Mouse (Mus musculus) hindbrain, postnatal 0 days (tissue): ENCODE measurements around the gene Haus5. TPM values are rescaled to one million over a fixed set of nuclear protein-coding genes. Genes with fewer than 3 reads are reported as not detected.

ENCODE experiments used
- ATAC-seq: fragments of 200-750 bp; cut with Nextera tagmentation; 2 replicates; pipeline ENCODE4 v1.8.0; 2017; ENCODE audit warnings: mild to moderate bottlenecking, moderate TSS enrichment, moderate library complexity
- DNase-seq: peaks from one replicate; pipeline ENCODE4 v3.0.0-alpha.2; 2015; ENCODE audit warnings: low spot score
- H3K27ac ChIP-seq: fragments of 300-500 bp; sonication (generic); 2 replicates; pipeline ENCODE4 v1.5.1; 2014; ENCODE audit warnings: mild to moderate bottlenecking
- H3K27me3 ChIP-seq: fragments of 300-500 bp; sonication (generic); 2 replicates; pipeline ENCODE4 v1.6.1; 2014; ENCODE audit warnings: low read length, mixed read lengths; ENCODE audit not compliant: insufficient read depth
- H3K36me3 ChIP-seq: fragments of 300-500 bp; sonication (generic); 2 replicates; pipeline ENCODE4 v1.6.1; 2014; ENCODE audit warnings: low read length, mixed read lengths; ENCODE audit not compliant: insufficient read depth
- H3K4me1 ChIP-seq: fragments of 300-500 bp; sonication (generic); 2 replicates; pipeline ENCODE4 v1.6.1; 2014; ENCODE audit warnings: antibody characterized with exemption, low read length, mixed read lengths; ENCODE audit not compliant: insufficient read depth
- H3K4me2 ChIP-seq: fragments of 300-500 bp; sonication (generic); 2 replicates; pipeline ENCODE4 v1.6.1; 2014; ENCODE audit warnings: low read depth, mild to moderate bottlenecking, low read length, moderate library complexity, mixed read lengths
- H3K4me3 ChIP-seq: fragments of 300-500 bp; sonication (generic); 2 replicates; pipeline ENCODE4 v1.5.1; 2014; ENCODE audit warnings: low read length
- H3K9ac ChIP-seq: fragments of 300-500 bp; sonication (generic); replicated peaks from 2 replicates; pipeline ENCODE4 v1.6.1; 2014; ENCODE audit warnings: mild to moderate bottlenecking, low read length, moderate library complexity, mixed read lengths
- H3K9me3 ChIP-seq: fragments of 300-500 bp; sonication (generic); 2 replicates; pipeline ENCODE4 v1.6.1; 2016; ENCODE audit warnings: low read length, mixed read lengths
- CTCF ChIP-seq: IDR thresholded peaks from 2 replicates; pipeline ENCODE4 v1.5.1; 2016; ENCODE audit warnings: antibody characterized with exemption, control low read depth, low read depth
- WGBS: fragments of 180-500 bp; shearing (Covaris S2); extraction: QIAGEN DNeasy Blood & Tissue Kit; methylation state at CpG from one replicate; pipeline ENCODE4 v1.1.7; 2014; 5-methylcytosine and 5-hydroxymethylcytosine counted together
- polyA plus RNA-seq: library from polyadenylated mRNA; unstranded; fragments of >200 nt; fragmentation: Nextera tagmentation; extraction: Ambion mirVana; gene quantifications from 2 replicates; pipeline ENCODE4 v1.2.1, GENCODE M21; 2015
- total RNA-seq: library from RNA; depleted of rRNA; stranded (reverse); fragments of >200 nt; gene quantifications from 2 replicates; pipeline ENCODE4 v1.2.3, GENCODE M21; 2014; rRNA removed

Haus5 gene
- total RNA-seq (22.2 and 24.1 TPM in 2 replicates), polyA plus RNA-seq (19.9 and 25.8 TPM in 2 replicates)

DNA sequence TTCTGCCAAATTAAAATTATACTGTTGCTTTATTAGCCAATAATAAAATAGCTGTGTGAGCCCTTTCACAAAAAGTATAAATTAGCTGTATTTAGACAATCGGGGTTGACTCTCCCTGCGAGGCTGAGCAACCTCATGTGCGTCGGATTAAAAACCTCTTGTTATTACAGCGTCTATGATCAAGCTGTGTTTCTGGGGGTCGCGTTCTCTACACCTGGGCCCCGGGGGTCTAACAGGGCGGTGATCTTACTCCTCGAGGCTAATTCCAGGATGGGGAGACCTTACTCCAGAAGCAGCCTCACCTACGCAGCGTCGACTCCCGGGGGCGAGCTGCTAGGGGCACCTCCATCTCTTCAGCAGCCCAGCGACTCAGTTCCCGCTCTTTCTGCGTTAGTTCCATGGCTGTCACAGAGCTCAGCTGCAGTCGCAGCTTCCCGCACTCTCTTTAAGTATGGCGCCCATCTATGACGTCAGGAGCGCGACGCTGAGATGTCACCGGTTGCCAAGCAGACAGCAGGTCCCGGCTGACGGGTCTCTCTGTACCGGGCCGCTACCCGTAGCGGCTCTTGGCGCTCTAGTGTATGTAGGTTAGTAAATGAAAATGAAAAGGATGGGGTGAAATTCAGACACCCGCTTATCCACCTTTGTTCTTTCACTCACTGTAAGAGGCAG lies at the start of gene Haus5:
Gene Haus5, minus strand, starts transcription at position 466 of the 672 bp plus-strand sequence.
- Histone ChIP-seq H3K4me1 (no peaks in the 10 kb centered on the region), H3K36me3 (no peaks in the 10 kb centered on the region), H3K4me2 (peak within 1 kb of the TSS; percentile 91), H3K4me3 (peak within 1 kb of the TSS; percentile 62), H3K9me3 (no peaks in the 10 kb centered on the region), H3K27ac (peak within 1 kb of the TSS; percentile 85), H3K27me3 (no peaks in the 10 kb centered on the region; the same call in 1 of the 2 replicates), H3K9ac (peak within 1 kb of the TSS; percentile 68)
- TF ChIP-seq CTCF: no peak
- DNase-seq (peak; percentile 97), ATAC-seq (peak; percentile 96)
- under 1% methylated on average over 34 of the region's 34 CpGs for WGBS

DNA sequence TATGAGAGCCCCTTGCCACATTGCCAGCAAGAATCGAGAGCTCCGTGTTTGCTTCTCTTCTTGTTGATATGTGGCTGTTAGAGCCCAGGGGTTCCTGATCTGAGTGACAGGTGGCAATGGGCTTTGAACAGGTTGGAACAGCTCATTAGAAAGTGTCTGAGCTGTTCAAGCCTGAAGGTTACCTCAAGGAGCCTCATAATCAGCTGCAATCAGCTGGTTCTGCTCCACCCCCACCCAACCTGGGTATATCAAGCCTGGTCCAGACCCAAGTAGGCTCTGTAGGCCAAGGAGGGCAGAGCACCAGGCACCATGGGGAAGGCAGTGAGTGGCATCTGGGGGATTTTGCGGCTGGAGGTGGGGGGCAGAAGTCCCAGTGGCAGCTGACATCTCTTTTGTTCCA lies 47.1 kb upstream of the Haus5 start, which contains the start of gene Atp4a:
Gene Atp4a, plus strand, starts transcription at position 268 of the 400 bp plus-strand sequence.
- ATAC-seq (no peak), DNase-seq (no peak)
- WGBS: 86% methylated on average over 3 of the region's 3 CpGs
- Histone ChIP-seq H3K4me2 (no peak within 1 kb of the TSS), H3K27ac (no peak within 1 kb of the TSS), H3K9ac (no peak within 1 kb of the TSS), H3K4me3 (no peak within 1 kb of the TSS), H3K27me3 (no peaks in the 10 kb centered on the region), H3K4me1 (0 out of 2 replicates have a peak, but pooled peaks cover 2% of the 10 kb centered on the region), H3K36me3 (no peaks in the 10 kb centered on the region), H3K9me3 (no peaks in the 10 kb centered on the region)
- TF ChIP-seq CTCF: no peak

DNA sequence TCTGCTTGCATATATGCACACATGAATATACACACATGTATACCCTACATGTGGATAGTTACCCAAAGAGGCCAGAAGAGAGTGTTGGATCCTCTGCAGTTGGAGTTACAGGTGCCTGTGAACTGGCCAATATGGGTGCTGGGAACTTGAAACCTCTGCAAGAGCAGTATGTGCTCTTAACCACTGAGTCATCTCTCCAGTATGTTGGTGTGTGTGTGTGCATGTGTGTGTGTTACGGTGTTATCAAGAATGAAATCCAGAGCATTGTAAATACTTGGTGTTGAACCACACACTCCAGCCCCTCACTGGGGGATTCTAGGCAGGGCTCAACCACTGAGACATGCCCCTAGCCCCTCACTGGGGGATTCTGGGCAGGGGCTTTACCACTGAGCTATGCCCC lies 42.6 kb upstream of the Haus5 start:
- no peak overlapping the region for H3K27ac ChIP-seq
- H3K36me3 ChIP-seq: no peaks in the 10 kb centered on the region
- H3K4me2 ChIP-seq: no peak overlapping the region
- H3K9me3 ChIP-seq: no peaks in the 10 kb centered on the region
- H3K27me3 ChIP-seq: no peaks in the 10 kb centered on the region
- no peaks in the 10 kb centered on the region for H3K4me1 ChIP-seq
- WGBS: 80% methylated on average over 1 of the region's 1 CpGs
- H3K4me3 ChIP-seq: no peak overlapping the region
- TF ChIP-seq CTCF: no peak
- H3K9ac ChIP-seq: no peak overlapping the region
- ATAC-seq (no peak), DNase-seq (no peak)

DNA sequence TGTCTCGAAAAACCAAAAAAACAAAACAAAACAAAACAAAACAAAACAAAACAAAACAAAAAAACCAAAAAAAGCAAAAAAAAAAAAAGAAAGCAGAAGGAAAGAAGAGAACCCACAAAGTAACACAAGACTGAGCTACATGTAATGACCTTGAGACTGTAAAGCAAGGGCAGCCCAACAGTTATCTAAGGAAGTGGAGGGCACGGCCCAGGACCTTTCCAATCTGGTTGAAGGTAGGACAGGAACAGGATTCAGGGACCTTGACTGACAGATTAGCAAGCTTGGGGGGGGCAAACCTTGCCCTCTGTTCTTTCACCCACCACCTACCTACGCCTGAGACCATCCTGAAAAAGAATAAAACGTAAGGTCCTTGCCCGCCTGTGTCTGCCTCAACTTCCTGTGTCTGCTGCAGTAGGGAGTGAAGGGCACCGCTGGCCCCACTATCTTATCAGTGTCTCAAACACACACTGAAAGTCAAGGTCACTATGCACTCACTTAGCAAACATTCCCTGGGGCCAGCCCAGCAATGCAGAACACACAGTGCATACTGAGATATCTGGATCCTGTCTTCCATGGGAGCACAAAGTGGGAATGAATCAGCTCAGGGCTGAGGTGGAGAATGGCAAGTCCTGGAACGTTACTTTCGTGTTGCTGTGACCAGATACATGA lies 41.6 kb upstream of the Haus5 start:
- Histone ChIP-seq H3K9me3 (no peaks in the 10 kb centered on the region), H3K9ac (no peak overlapping the region), H3K36me3 (no peaks in the 10 kb centered on the region), H3K4me3 (no peak overlapping the region), H3K27me3 (no peaks in the 10 kb centered on the region), H3K4me2 (no peak overlapping the region), H3K27ac (no peak overlapping the region), H3K4me1 (no peaks in the 10 kb centered on the region)
- DNase-seq: no peak
- ATAC-seq: no peak
- 78% methylated on average over 8 of the region's 8 CpGs for WGBS
- TF ChIP-seq CTCF: no peak

DNA sequence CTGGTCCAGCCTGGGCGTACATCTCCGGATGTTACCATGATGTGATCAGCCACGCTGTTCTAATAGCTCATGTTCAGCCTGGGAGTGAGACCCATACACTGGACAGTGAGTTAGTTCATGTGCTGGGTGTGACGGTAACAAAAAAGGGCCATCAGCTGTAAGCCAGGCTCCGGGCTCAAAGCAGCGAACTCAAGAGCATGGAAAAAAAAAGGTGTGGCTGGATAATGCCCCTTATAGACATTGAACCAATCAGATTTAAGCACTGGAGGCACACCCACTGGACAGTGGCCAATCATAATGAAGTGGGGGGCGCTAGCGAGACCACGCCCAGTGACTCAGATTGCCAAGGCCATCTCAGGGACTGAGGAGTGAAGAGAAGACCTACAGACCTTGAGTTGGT lies 33.8 kb upstream of the Haus5 start, which contains the start of gene 2200002J24Rik:
Gene 2200002J24Rik, plus strand, starts transcription at position 338 of the 400 bp plus-strand sequence.
- ATAC-seq: no peak

DNA sequence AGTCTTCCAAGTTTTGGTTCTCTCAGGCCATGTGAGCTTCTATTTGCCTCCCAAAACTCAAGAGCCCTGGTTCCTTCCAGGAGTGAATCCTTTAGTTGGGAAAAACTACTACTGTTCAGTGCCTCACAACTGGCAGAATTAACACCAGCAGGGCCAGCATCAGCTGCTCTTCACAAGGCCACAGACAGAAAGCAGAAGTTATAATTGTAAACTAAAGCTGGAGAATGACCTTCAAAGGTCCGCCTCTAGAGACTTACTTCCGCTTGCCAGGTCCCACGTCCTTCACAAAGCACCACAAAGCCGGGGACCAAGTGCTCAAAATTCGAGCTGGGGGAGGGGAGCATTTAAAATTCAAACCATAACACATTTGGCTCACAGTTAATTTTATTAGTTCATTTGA lies 33.3 kb upstream of the Haus5 start:
- no peak for ATAC-seq
- Histone ChIP-seq H3K4me1 (no peaks in the 10 kb centered on the region), H3K27ac (no peak overlapping the region), H3K4me3 (no peak overlapping the region), H3K9me3 (no peaks in the 10 kb centered on the region), H3K9ac (no peak overlapping the region), H3K36me3 (no peaks in the 10 kb centered on the region), H3K27me3 (no peaks in the 10 kb centered on the region), H3K4me2 (no peak overlapping the region)
- TF ChIP-seq CTCF: no peak
- 62% methylated on average over 5 of the region's 5 CpGs for WGBS
- no peak for DNase-seq

More for the DNA sequence above, 33.8 kb upstream of the Haus5 start, which contains the start of gene 2200002J24Rik:
- TF ChIP-seq CTCF: no peak
- peak; percentile 16 for DNase-seq
- no peaks in the 10 kb centered on the region for H3K4me1 ChIP-seq
- no peaks in the 10 kb centered on the region for H3K36me3 ChIP-seq
- no peak within 1 kb of the TSS for H3K9ac ChIP-seq
- H3K27ac ChIP-seq: no peak within 1 kb of the TSS
- 40% methylated on average over 9 of the region's 9 CpGs for WGBS
- H3K4me2 ChIP-seq: no peak within 1 kb of the TSS
- H3K4me3 ChIP-seq: no peak within 1 kb of the TSS
- no peaks in the 10 kb centered on the region for H3K9me3 ChIP-seq
- H3K27me3 ChIP-seq: no peaks in the 10 kb centered on the region
